Mouse (Mus musculus): ENCODE data around the gene Dph1. TPM values are rescaled to one million over a fixed set of nuclear protein-coding genes. Genes with fewer than 3 reads are reported as not detected.

The Dph1 gene
- polyA plus RNA-seq, 1 experiment from 2014 or later, result 23.7 TPM

DNA sequence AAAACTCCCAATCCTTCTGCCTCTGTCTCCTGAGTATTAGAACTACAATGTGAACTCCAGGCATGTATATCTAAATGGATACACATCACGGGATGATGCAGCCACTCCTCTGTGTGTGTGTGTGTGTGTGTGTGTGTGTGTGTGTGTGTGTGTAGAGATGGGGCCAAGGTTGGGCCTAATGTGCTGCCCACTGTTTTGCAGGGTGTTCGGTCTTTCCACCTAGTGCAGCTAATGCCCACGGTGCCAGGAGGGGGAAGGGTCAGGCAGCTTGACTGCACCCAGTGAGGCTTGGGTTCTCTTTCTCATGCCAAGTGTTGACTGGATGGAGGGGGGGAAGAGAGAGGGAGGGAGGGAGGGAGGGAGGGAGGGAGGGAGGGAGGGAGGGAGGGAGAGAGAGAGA lies 21.8 kb upstream of the Dph1 start:
- H3K27ac ChIP-seq (replicated peaks in 1 of 2; ENCODE audit: control insufficient read depth in 1 of 2, insufficient read depth in 1 of 2, low read depth in 2 of 2, low read length in 2 of 2), result peak overlapping the region; percentile 89 to 99
- H3K4me2 ChIP-seq (ENCODE audit: low read length), result peak overlapping the region; percentile 47
- peaks cover 37 to 73% of the 10 kb centered on the region in 2 experiments for H3K4me1 ChIP-seq (ENCODE audit: control insufficient read depth in 2 of 2, insufficient read depth in 2 of 2, low read length in 2 of 2)
- no peaks in the 10 kb centered on the region for H3K9me3 ChIP-seq (ENCODE audit: control insufficient read depth, low read length)
- WGBS, result 41% methylated on average over 3 of the region's 3 CpGs
- H3K36me3 ChIP-seq (ENCODE audit: control insufficient read depth, insufficient read depth, low read length), result no peaks in the 10 kb centered on the region
- peak overlapping the region; percentile 64; the same call in 1 of the 2 replicates for H3K9ac ChIP-seq (ENCODE audit: low read length)
- no peak for ATAC-seq (ENCODE audit: insufficient number of reproducible peaks, insufficient read depth, low FRiP score, low read depth)
- no peaks in the 10 kb centered on the region for H3K27me3 ChIP-seq (ENCODE audit: control insufficient read depth, insufficient read depth, low read length)
- no peak overlapping the region for H3K4me3 ChIP-seq (ENCODE audit: control insufficient read depth in 1 of 2, insufficient read depth in 1 of 2, low read depth in 1 of 2, low read length in 2 of 2)

DNA sequence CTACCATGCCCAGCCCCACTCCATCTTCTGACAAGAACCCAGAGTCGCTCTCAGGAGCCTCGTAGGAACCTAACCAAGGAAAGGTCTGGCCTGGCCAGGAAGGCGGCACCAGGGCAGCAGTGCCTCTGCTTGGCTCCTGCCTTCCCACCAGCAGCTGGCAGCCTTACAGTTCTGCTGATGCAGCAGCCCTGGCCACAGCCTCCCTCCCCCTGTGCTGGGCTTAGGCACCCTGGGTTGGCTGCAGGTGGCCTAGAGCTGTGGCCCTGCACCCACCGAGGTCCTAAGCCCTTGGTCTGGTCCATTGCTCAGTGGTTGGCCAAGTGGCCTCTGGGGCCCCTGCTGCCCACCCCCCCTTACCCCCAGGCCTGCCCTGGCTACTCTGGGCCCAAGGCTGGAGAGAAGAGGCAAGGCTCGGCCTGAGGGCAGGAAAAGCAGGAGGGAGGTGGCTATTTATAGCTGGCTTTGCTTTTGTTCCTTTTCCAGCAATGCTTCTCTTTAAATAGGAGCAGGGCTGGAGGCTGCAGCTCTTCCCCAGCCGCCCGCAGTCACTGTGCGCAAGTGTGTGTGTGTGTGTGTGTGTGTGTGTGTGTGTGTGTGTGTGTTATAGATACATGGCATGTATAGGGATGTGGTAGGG lies 21.1 kb upstream of the Dph1 start:
- H3K4me1 ChIP-seq (ENCODE audit: control insufficient read depth in 2 of 2, insufficient read depth in 2 of 2, low read length in 2 of 2), result peaks cover 37 to 73% of the 10 kb centered on the region in 2 experiments
- H3K36me3 ChIP-seq (ENCODE audit: control insufficient read depth, insufficient read depth, low read length), result no peaks in the 10 kb centered on the region
- H3K27ac ChIP-seq (replicated peaks in 1 of 2; ENCODE audit: control insufficient read depth in 1 of 2, insufficient read depth in 1 of 2, low read depth in 2 of 2, low read length in 2 of 2), result peak overlapping the region; percentile 89 to 99
- ATAC-seq (ENCODE audit: insufficient number of reproducible peaks, insufficient read depth, low FRiP score, low read depth), result peak; percentile 66
- H3K4me2 ChIP-seq (ENCODE audit: low read length), result peak overlapping the region; percentile 47
- H3K27me3 ChIP-seq (ENCODE audit: control insufficient read depth, insufficient read depth, low read length), result no peaks in the 10 kb centered on the region
- no peak overlapping the region for H3K4me3 ChIP-seq (ENCODE audit: control insufficient read depth in 1 of 2, insufficient read depth in 1 of 2, low read depth in 1 of 2, low read length in 2 of 2)
- H3K9ac ChIP-seq (ENCODE audit: low read length), result peak overlapping the region; percentile 64
- H3K9me3 ChIP-seq (ENCODE audit: control insufficient read depth, low read length), result no peaks in the 10 kb centered on the region
- WGBS, result 30% methylated on average over 8 of the region's 8 CpGs

DNA sequence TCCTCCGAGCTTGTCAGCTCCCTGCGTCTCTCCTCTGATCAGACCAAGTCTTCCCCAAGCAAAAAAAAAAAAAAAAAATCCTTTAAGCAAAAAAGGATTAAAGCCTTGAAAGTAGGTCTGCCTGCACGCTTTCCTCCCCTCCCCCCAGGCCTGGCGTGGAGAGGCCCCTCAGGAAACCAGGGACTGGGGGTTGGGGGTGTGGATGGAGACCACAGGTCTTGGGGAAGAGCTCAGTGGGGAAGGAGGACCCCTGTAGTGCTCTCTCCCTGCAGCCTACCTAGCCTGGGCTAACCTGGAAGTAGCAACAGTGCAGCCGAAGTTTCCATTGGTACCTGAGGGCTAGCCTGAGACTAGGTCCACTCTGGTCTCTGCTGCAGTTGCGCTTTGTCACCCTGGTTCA lies 19.7 kb upstream of the Dph1 start:
- ATAC-seq (ENCODE audit: insufficient number of reproducible peaks, insufficient read depth, low FRiP score, low read depth), result no peak
- no peak overlapping the region for H3K9ac ChIP-seq (ENCODE audit: low read length)
- peak overlapping the region in 1 of 2 experiments; percentile 99; a peak in 2 of 4 replicates for H3K27ac ChIP-seq (replicated peaks in 1 of 2; ENCODE audit: control insufficient read depth in 1 of 2, insufficient read depth in 1 of 2, low read depth in 2 of 2, low read length in 2 of 2)
- no peaks in the 10 kb centered on the region for H3K27me3 ChIP-seq (ENCODE audit: control insufficient read depth, insufficient read depth, low read length)
- 73% methylated on average over 6 of the region's 6 CpGs for WGBS
- peaks cover 33 to 67% of the 10 kb centered on the region in 2 experiments for H3K4me1 ChIP-seq (ENCODE audit: control insufficient read depth in 2 of 2, insufficient read depth in 2 of 2, low read length in 2 of 2)
- H3K4me3 ChIP-seq (ENCODE audit: control insufficient read depth in 1 of 2, insufficient read depth in 1 of 2, low read depth in 1 of 2, low read length in 2 of 2), result no peak overlapping the region
- no peaks in the 10 kb centered on the region for H3K9me3 ChIP-seq (ENCODE audit: control insufficient read depth, low read length)
- H3K4me2 ChIP-seq (ENCODE audit: low read length), result no peak overlapping the region
- no peaks in the 10 kb centered on the region for H3K36me3 ChIP-seq (ENCODE audit: control insufficient read depth, insufficient read depth, low read length)

DNA sequence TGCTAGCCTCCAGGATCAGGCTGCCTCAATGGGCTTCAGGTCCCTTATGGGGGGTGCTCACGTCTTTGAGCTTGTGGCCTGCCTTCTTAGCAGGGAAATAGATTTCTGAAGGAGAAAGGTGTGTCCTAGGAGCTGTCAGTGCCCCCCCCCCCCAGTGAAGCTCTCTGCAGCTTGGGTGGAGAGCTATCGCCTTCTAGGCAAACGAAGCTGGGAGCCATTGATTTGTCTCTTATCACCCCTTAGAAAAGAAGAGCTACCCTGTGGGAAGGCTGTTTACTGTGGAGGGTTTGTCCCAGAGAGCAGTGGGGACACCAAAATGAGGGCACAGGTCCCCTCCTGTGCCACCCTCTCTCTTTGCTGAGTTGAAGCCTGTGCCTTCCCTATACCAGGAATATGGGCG lies 19.1 kb upstream of the Dph1 start:
- no peak overlapping the region for H3K4me3 ChIP-seq (ENCODE audit: control insufficient read depth in 1 of 2, insufficient read depth in 1 of 2, low read depth in 1 of 2, low read length in 2 of 2)
- no peak for ATAC-seq (ENCODE audit: insufficient number of reproducible peaks, insufficient read depth, low FRiP score, low read depth)
- H3K9ac ChIP-seq (ENCODE audit: low read length), result 0 out of 2 replicates have a peak overlapping the region, but pooled peaks have one; percentile 5
- H3K9me3 ChIP-seq (ENCODE audit: control insufficient read depth, low read length), result no peaks in the 10 kb centered on the region
- H3K27ac ChIP-seq (replicated peaks in 1 of 2; ENCODE audit: control insufficient read depth in 1 of 2, insufficient read depth in 1 of 2, low read depth in 2 of 2, low read length in 2 of 2), result 0 out of 4 replicates have a peak overlapping the region, but pooled peaks of 1 of the 2 experiments have one; percentile 41
- H3K27me3 ChIP-seq (ENCODE audit: control insufficient read depth, insufficient read depth, low read length), result no peaks in the 10 kb centered on the region
- H3K36me3 ChIP-seq (ENCODE audit: control insufficient read depth, insufficient read depth, low read length), result no peaks in the 10 kb centered on the region
- peaks cover 28 to 61% of the 10 kb centered on the region in 2 experiments for H3K4me1 ChIP-seq (ENCODE audit: control insufficient read depth in 2 of 2, insufficient read depth in 2 of 2, low read length in 2 of 2)
- 79% methylated on average over 4 of the region's 4 CpGs for WGBS
- H3K4me2 ChIP-seq (ENCODE audit: low read length), result no peak overlapping the region

DNA sequence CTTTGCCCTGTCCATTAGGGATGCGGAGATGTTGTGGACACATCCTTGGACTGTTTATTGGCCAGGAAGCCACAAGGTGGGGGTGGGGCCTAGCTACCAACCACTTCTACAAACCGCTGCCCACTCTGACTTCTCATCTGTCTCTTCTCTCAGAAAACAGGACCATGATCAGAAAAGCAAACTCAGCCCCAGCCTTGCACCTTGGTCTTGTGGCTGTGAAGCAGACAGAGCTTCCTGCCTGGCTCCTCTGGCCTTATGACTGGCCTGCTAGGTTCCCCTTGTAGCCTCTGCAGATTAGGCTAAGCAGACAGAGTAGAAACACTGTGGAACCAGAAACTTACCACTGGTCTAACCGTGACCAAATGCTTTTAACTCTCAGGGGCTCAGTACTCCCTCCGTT lies 18.3 kb upstream of the Dph1 start:
- Histone ChIP-seq H3K36me3 (ENCODE audit: control insufficient read depth, insufficient read depth, low read length) (no peaks in the 10 kb centered on the region), H3K27me3 (ENCODE audit: control insufficient read depth, insufficient read depth, low read length) (no peaks in the 10 kb centered on the region), H3K27ac (replicated peaks in 1 of 2; ENCODE audit: control insufficient read depth in 1 of 2, insufficient read depth in 1 of 2, low read depth in 2 of 2, low read length in 2 of 2) (peak overlapping the region; percentile 16 to 41; a peak in 1 of 4 replicates), H3K9me3 (ENCODE audit: control insufficient read depth, low read length) (no peaks in the 10 kb centered on the region), H3K4me1 (ENCODE audit: control insufficient read depth in 2 of 2, insufficient read depth in 2 of 2, low read length in 2 of 2) (peaks cover 30 to 61% of the 10 kb centered on the region in 2 experiments), H3K9ac (ENCODE audit: low read length) (0 out of 2 replicates have a peak overlapping the region, but pooled peaks have one; percentile 5), H3K4me2 (ENCODE audit: low read length) (no peak overlapping the region), H3K4me3 (ENCODE audit: control insufficient read depth in 1 of 2, insufficient read depth in 1 of 2, low read depth in 1 of 2, low read length in 2 of 2) (no peak overlapping the region)
- no peak for ATAC-seq (ENCODE audit: insufficient number of reproducible peaks, insufficient read depth, low FRiP score, low read depth)
- 75% methylated on average over 4 of the region's 4 CpGs for WGBS

DNA sequence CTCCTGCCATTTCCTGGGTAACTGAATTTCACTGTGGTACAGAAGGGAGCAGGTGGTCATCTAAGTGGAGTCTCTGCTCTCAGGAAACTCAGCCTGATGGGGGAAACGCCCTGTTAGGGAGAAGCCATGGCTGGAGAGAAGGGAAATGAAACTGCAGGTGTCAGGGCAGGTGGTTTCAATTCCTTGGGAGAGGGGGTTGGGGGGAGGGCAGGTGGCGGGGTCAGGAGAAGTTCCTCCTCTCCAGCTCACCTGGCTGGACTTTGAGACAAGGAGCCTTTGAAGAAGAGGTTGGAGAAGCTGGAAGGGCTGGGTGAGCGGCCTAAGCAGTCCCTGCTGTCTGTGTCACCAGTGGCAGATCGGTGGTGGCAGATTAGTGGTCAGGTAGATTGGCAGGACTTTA lies 15.3 kb upstream of the Dph1 start:
- H3K9ac ChIP-seq (ENCODE audit: low read length), result no peak overlapping the region
- H3K36me3 ChIP-seq (ENCODE audit: control insufficient read depth, insufficient read depth, low read length), result no peaks in the 10 kb centered on the region
- no peak overlapping the region for H3K4me3 ChIP-seq (ENCODE audit: control insufficient read depth in 1 of 2, insufficient read depth in 1 of 2, low read depth in 1 of 2, low read length in 2 of 2)
- H3K4me1 ChIP-seq (ENCODE audit: control insufficient read depth in 2 of 2, insufficient read depth in 2 of 2, low read length in 2 of 2), result peaks cover 27 to 57% of the 10 kb centered on the region in 2 experiments
- ATAC-seq (ENCODE audit: insufficient number of reproducible peaks, insufficient read depth, low FRiP score, low read depth), result no peak
- no peaks in the 10 kb centered on the region for H3K9me3 ChIP-seq (ENCODE audit: control insufficient read depth, low read length)
- no peak overlapping the region for H3K4me2 ChIP-seq (ENCODE audit: low read length)
- 92% methylated on average over 4 of the region's 4 CpGs for WGBS
- H3K27me3 ChIP-seq (ENCODE audit: control insufficient read depth, insufficient read depth, low read length), result no peaks in the 10 kb centered on the region
- no peak overlapping the region for H3K27ac ChIP-seq (replicated peaks in 1 of 2; ENCODE audit: control insufficient read depth in 1 of 2, insufficient read depth in 1 of 2, low read depth in 2 of 2, low read length in 2 of 2)

DNA sequence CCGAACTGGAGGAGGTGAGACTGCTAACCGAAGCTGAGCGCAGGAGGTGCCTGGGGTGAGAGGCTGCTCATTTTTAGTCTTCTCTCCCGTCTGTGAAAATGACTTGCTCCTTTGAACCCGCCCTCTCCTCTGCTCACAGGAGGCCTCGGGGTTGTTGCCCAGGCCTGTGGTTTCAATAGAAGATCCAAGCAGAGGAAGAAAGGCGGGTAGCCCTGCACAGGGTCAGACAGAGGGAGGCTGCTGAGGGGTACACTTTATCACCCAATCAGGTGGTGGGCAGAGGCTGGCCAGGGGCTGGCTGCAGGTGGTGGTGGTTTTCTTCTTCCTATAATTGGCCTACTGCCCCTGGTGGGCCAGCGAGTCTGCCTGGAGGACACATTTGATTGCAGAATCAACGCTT lies 13.4 kb upstream of the Dph1 start:
- Histone ChIP-seq H3K9me3 (ENCODE audit: control insufficient read depth, low read length) (no peaks in the 10 kb centered on the region), H3K9ac (ENCODE audit: low read length) (peak overlapping the region; percentile 18), H3K27ac (replicated peaks in 1 of 2; ENCODE audit: control insufficient read depth in 1 of 2, insufficient read depth in 1 of 2, low read depth in 2 of 2, low read length in 2 of 2) (peak overlapping the region in 1 of 2 experiments; percentile 21; a peak in 1 of 4 replicates), H3K36me3 (ENCODE audit: control insufficient read depth, insufficient read depth, low read length) (no peaks in the 10 kb centered on the region), H3K4me2 (ENCODE audit: low read length) (no peak overlapping the region), H3K4me3 (ENCODE audit: control insufficient read depth in 1 of 2, insufficient read depth in 1 of 2, low read depth in 1 of 2, low read length in 2 of 2) (no peak overlapping the region), H3K27me3 (ENCODE audit: control insufficient read depth, insufficient read depth, low read length) (no peaks in the 10 kb centered on the region), H3K4me1 (ENCODE audit: control insufficient read depth in 2 of 2, insufficient read depth in 2 of 2, low read length in 2 of 2) (peaks cover 24 to 55% of the 10 kb centered on the region in 2 experiments)
- ATAC-seq (ENCODE audit: insufficient number of reproducible peaks, insufficient read depth, low FRiP score, low read depth), result no peak
- WGBS, result 56% methylated on average over 9 of the region's 9 CpGs
